Mouse (Mus musculus) forebrain, embryonic 13.5 days (tissue): Measurements from ENCODE around the gene Ifit3b. TPM values are rescaled to one million over a fixed set of nuclear protein-coding genes. Genes with fewer than 3 reads are reported as not detected.

Experiments
- ATAC-seq: fragments of 200-750 bp; cut with Nextera tagmentation; 2 replicates; pipeline ENCODE4 v1.8.0; 2017
- H3K27ac ChIP-seq: fragments of 300-500 bp; sonication (generic); 2 replicates; pipeline ENCODE4 v1.5.1; 2015; ENCODE audit warnings: inconsistent platforms, mild to moderate bottlenecking, moderate library complexity
- H3K27me3 ChIP-seq: fragments of 300-500 bp; sonication (generic); 2 replicates; pipeline ENCODE4 v1.6.1; 2015; ENCODE audit warnings: mild to moderate bottlenecking, inconsistent platforms
- H3K36me3 ChIP-seq: fragments of 300-500 bp; sonication (generic); 2 replicates; pipeline ENCODE4 v1.6.1; 2015; ENCODE audit warnings: mild to moderate bottlenecking, inconsistent platforms; ENCODE audit not compliant: poor library complexity, severe bottlenecking
- H3K4me1 ChIP-seq: fragments of 300-500 bp; sonication (generic); 2 replicates; pipeline ENCODE4 v1.6.1; 2015; ENCODE audit warnings: inconsistent platforms
- H3K4me2 ChIP-seq: fragments of 300-500 bp; sonication (generic); 2 replicates; pipeline ENCODE4 v1.6.1; 2015; ENCODE audit warnings: inconsistent platforms, mild to moderate bottlenecking, moderate library complexity
- H3K4me3 ChIP-seq: fragments of 300-500 bp; sonication (generic); 2 replicates; pipeline ENCODE4 v1.5.1; 2015; ENCODE audit warnings: mild to moderate bottlenecking, inconsistent platforms
- H3K9ac ChIP-seq: fragments of 300-500 bp; sonication (generic); 2 replicates; pipeline ENCODE4 v1.6.1; 2015; ENCODE audit warnings: mild to moderate bottlenecking, inconsistent platforms
- H3K9me3 ChIP-seq: fragments of 300-500 bp; sonication (generic); replicated peaks from 2 replicates; pipeline ENCODE4 v1.6.1; 2016; ENCODE audit warnings: inconsistent platforms
- WGBS: fragments of 180-500 bp; shearing (Covaris S2); methylation state at CpG from one replicate; pipeline ENCODE4 v1.1.7; 2015; 5-methylcytosine and 5-hydroxymethylcytosine counted together
- polyA plus RNA-seq: library from polyadenylated mRNA; unstranded; fragments of >200 nt; fragmentation: Nextera tagmentation; extraction: Ambion mirVana; gene quantifications from 2 replicates; pipeline ENCODE4 v1.2.1, GENCODE M21; 2015

The Ifit3b gene
- polyA plus RNA-seq, 1 experiment from 2014 or later: not detected

GRCm38 (mm10) chr19:34662067-34662507 is 54.3 kb downstream of the Ifit3b start:
- peak overlapping the region; percentile 57 for H3K4me2 ChIP-seq
- H3K36me3 ChIP-seq: no peaks in the 10 kb centered on the region
- no peaks in the 10 kb centered on the region for H3K27me3 ChIP-seq
- H3K4me1 ChIP-seq: no peaks in the 10 kb centered on the region
- 20% methylated on average over 13 of the region's 13 CpGs for WGBS
- H3K9ac ChIP-seq: no peak overlapping the region
- H3K9me3 ChIP-seq: no peaks in the 10 kb centered on the region
- ATAC-seq: peak; percentile 96
- H3K27ac ChIP-seq: no peak overlapping the region
- H3K4me3 ChIP-seq: peak overlapping the region; percentile 37

- Histone ChIP-seq H3K9me3 (no peaks in the 10 kb centered on the region), H3K27me3 (no peaks in the 10 kb centered on the region), H3K27ac (no peak overlapping the region), H3K4me2 (peak overlapping the region; percentile 57; the same call in 1 of the 2 replicates), H3K9ac (no peak overlapping the region), H3K4me3 (no peak overlapping the region), H3K4me1 (no peaks in the 10 kb centered on the region), H3K36me3 (no peaks in the 10 kb centered on the region)
- peak; percentile 23; the same call in 1 of the 2 replicates for ATAC-seq
- WGBS: 47% methylated on average over 5 of the region's 5 CpGs
Observed at GRCm38 (mm10) chr19:34662740-34663139, 55.0 kb downstream of the Ifit3b start.

Other genes with a start within 250 kb of the Ifit3b start
- gene Ch25h, start 132.8 kb upstream of the Ifit3b start, polyA plus RNA-seq: 0.23 and 0.37 TPM in 2 replicates
- 12.7 and 13.6 TPM in 2 replicates for gene Lipa, start 80.5 kb upstream of the Ifit3b start, polyA plus RNA-seq
- gene Ifit2, start 57.3 kb upstream of the Ifit3b start, polyA plus RNA-seq: 5.1 and 6.0 TPM in 2 replicates
- gene Ifit3, start 24.4 kb upstream of the Ifit3b start, polyA plus RNA-seq: 0.26 and 0.43 TPM in 2 replicates
- gene Ifit1bl1, start 6.0 kb upstream of the Ifit3b start, polyA plus RNA-seq: 0.36 and 0.40 TPM in 2 replicates
- 0.05 and 0.08 TPM in 2 replicates for gene Ifit1bl2, start 32.8 kb downstream of the Ifit3b start, polyA plus RNA-seq
- 0.17 TPM in 1 of 2 replicates, not detected in the other for gene Ifit1, start 32.9 kb downstream of the Ifit3b start, polyA plus RNA-seq
- 1.5 and 1.8 TPM in 2 replicates for gene Slc16a12, start 139.3 kb downstream of the Ifit3b start, polyA plus RNA-seq